Mouse (Mus musculus) limb, embryonic 14.5 days (tissue): ENCODE results near the gene Jakmip3. TPM values are rescaled to one million over a fixed set of nuclear protein-coding genes. Genes with fewer than 3 reads are reported as not detected.

Experiments
- ATAC-seq: fragments of 200-750 bp; cut with Nextera tagmentation; 2 replicates; pipeline ENCODE4 v1.8.0; 2017; ENCODE audit warnings: low read depth, moderate number of reproducible peaks, moderate TSS enrichment; ENCODE audit not compliant: low FRiP score
- DNase-seq: peaks from one replicate; pipeline ENCODE4 v3.0.0-alpha.2; 2015; ENCODE audit warnings: low spot score
- H3K27ac ChIP-seq: fragments of 300-500 bp; sonication (generic); replicated peaks from 2 replicates; pipeline ENCODE4 v1.5.1; 2014; ENCODE audit warnings: low read depth, mild to moderate bottlenecking, low read length, moderate library complexity, mixed read lengths
- H3K27me3 ChIP-seq: fragments of 300-500 bp; sonication (generic); 2 replicates; pipeline ENCODE4 v1.6.1; 2014; ENCODE audit warnings: low read length, mixed read lengths; ENCODE audit not compliant: control insufficient read depth, insufficient read depth
- H3K36me3 ChIP-seq: fragments of 300-500 bp; sonication (generic); 2 replicates; pipeline ENCODE4 v1.6.1; 2014; ENCODE audit warnings: mild to moderate bottlenecking, low read length, moderate library complexity, mixed read lengths; ENCODE audit not compliant: control insufficient read depth, insufficient read depth
- H3K4me1 ChIP-seq: fragments of 300-500 bp; sonication (generic); 2 replicates; pipeline ENCODE4 v1.6.1; 2014; ENCODE audit warnings: antibody characterized with exemption, low read length, mixed read lengths; ENCODE audit not compliant: control insufficient read depth, insufficient read depth
- H3K4me2 ChIP-seq: fragments of 300-500 bp; sonication (generic); replicated peaks from 2 replicates; pipeline ENCODE4 v1.6.1; 2014; ENCODE audit warnings: low read depth, mild to moderate bottlenecking, low read length, moderate library complexity; ENCODE audit not compliant: severe bottlenecking
- H3K4me3 ChIP-seq: fragments of 300-500 bp; sonication (generic); replicated peaks from 2 replicates; pipeline ENCODE4 v1.5.1; 2014; ENCODE audit warnings: low read length
- H3K9ac ChIP-seq: fragments of 300-500 bp; sonication (generic); 2 replicates; pipeline ENCODE4 v1.6.1; 2014; ENCODE audit warnings: mild to moderate bottlenecking, low read depth, low read length, moderate library complexity; ENCODE audit not compliant: severe bottlenecking
- H3K9me3 ChIP-seq: fragments of 300-500 bp; sonication (generic); 2 replicates; pipeline ENCODE4 v1.6.1; 2016; ENCODE audit warnings: low read length; ENCODE audit not compliant: control insufficient read depth
- POLR2A ChIP-seq: fragments of 200-500 bp; IDR thresholded peaks from 2 replicates; pipeline ENCODE4 v1.8.0; 2012; ENCODE audit warnings: inconsistent platforms, mild to moderate bottlenecking, moderate library complexity, borderline replicate concordance; ENCODE audit not compliant: insufficient read depth, insufficient read length; ENCODE audit errors: extremely low read depth
- WGBS: fragments of 180-500 bp; shearing (Covaris S2); extraction: QIAGEN DNeasy Blood & Tissue Kit; methylation state at CpG from one replicate; pipeline ENCODE4 v1.1.7; 2014; 5-methylcytosine and 5-hydroxymethylcytosine counted together
- polyA plus RNA-seq, 2 experiments: library from polyadenylated mRNA; depleted of rRNA in 1 of 2; stranded (reverse) in 1 of 2; unstranded in 1 of 2; fragments of >200 nt; fragmentation: Nextera tagmentation in 1 of 2; extraction: Ambion mirVana in 1 of 2; gene quantifications; 2 replicates each; pipeline versions ENCODE4 v1.2.1 to v1.2.3; 2012 to 2014

The Jakmip3 gene
- polyA plus RNA-seq, 2 experiments = 0.48 to 1.4 TPM

- no peak overlapping the region for H3K4me3 ChIP-seq
- no peak overlapping the region for H3K4me2 ChIP-seq
- no peak for DNase-seq
- ATAC-seq = no peak
- peaks cover 14% of the 10 kb centered on the region for H3K36me3 ChIP-seq
- WGBS = 88% methylated on average over 12 of the region's 12 CpGs
- H3K9me3 ChIP-seq = no peaks in the 10 kb centered on the region
- TF ChIP-seq POLR2A = no peak
- H3K9ac ChIP-seq = no peak overlapping the region
- H3K27me3 ChIP-seq = peaks cover 17% of the 10 kb centered on the region; the same call in 1 of the 2 replicates
- no peak overlapping the region for H3K27ac ChIP-seq
- peaks cover 15% of the 10 kb centered on the region for H3K4me1 ChIP-seq
Measured at GRCm38 (mm10) chr7:139089892-139090874, 149.7 kb downstream of the Jakmip3 start.

DNA sequence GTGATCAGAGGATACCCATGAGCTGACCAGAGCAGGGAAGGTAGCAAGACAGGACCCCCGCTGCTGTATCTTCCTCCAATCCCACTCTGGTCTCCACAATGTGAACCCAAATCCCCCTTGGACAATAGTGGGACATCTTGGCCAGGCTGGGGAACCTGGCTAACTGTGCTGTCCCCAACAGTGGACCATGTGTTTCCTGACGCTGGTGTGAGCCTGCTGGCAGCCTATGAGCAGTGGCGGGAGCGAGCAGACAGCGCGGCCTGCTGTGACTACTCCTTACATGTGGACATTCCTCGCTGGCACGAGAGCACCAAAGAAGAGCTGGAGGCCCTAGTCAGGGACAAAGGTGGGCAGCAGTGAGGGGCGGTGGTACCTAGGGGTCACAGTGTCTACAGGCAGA is 151.2 kb downstream of the Jakmip3 start:
- ATAC-seq (no peak), DNase-seq (no peak)
- H3K4me1 ChIP-seq = peaks cover 13% of the 10 kb centered on the region
- no peak overlapping the region for H3K4me3 ChIP-seq
- H3K4me2 ChIP-seq = no peak overlapping the region
- peaks cover 14% of the 10 kb centered on the region for H3K36me3 ChIP-seq
- no peak for TF ChIP-seq POLR2A
- H3K27ac ChIP-seq = no peak overlapping the region
- no peaks in the 10 kb centered on the region for H3K9me3 ChIP-seq
- H3K27me3 ChIP-seq = 0 out of 2 replicates have a peak, but pooled peaks cover 9% of the 10 kb centered on the region
- no peak overlapping the region for H3K9ac ChIP-seq
- WGBS = 90% methylated on average over 9 of the region's 9 CpGs

GRCm38 (mm10) chr7:139092676-139093075 is 152.1 kb downstream of the Jakmip3 start:
- no peak overlapping the region for H3K4me2 ChIP-seq
- DNase-seq (no peak), ATAC-seq (no peak)
- 96% methylated on average over 5 of the region's 5 CpGs for WGBS
- H3K27ac ChIP-seq = no peak overlapping the region
- H3K4me1 ChIP-seq = peaks cover 5% of the 10 kb centered on the region
- H3K36me3 ChIP-seq = peaks cover 15% of the 10 kb centered on the region
- H3K27me3 ChIP-seq = no peaks in the 10 kb centered on the region
- no peak overlapping the region for H3K9ac ChIP-seq
- H3K9me3 ChIP-seq = no peaks in the 10 kb centered on the region
- no peak overlapping the region for H3K4me3 ChIP-seq
- no peak for TF ChIP-seq POLR2A

DNA sequence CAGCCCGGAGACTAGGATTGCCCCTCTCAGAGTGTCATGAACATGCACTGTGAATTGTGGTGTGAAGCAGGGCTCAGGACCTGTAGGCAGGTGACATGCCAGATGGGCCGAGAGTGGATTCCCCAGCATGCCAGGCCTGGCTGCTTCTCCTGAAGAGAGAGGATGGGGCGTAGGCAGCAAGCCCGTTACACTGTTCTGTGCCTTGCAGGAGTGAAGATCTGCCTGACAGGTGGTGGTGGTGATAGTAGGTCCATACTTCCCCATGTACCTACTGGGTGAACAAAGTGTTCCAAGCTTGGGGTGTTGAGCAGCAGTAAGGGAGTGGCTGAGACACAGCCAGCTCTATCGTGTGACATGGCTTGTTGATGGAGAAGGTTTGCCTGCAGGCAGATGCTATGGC is 152.6 kb downstream of the Jakmip3 start:
- peaks cover under 1% of the 10 kb centered on the region; the same call in 1 of the 2 replicates for H3K4me1 ChIP-seq
- no peak overlapping the region for H3K9ac ChIP-seq
- no peaks in the 10 kb centered on the region for H3K27me3 ChIP-seq
- no peak for TF ChIP-seq POLR2A
- H3K36me3 ChIP-seq = peaks cover 20% of the 10 kb centered on the region
- DNase-seq (no peak), ATAC-seq (no peak)
- no peak overlapping the region for H3K4me2 ChIP-seq
- H3K9me3 ChIP-seq = no peaks in the 10 kb centered on the region
- H3K27ac ChIP-seq = no peak overlapping the region
- H3K4me3 ChIP-seq = no peak overlapping the region
- 86% methylated on average over 5 of the region's 5 CpGs for WGBS

- no peaks in the 10 kb centered on the region for H3K4me1 ChIP-seq
- no peaks in the 10 kb centered on the region for H3K9me3 ChIP-seq
- H3K9ac ChIP-seq = no peak overlapping the region
- WGBS = 81% methylated on average over 7 of the region's 7 CpGs
- H3K27me3 ChIP-seq = no peaks in the 10 kb centered on the region
- TF ChIP-seq POLR2A = no peak
- no peak overlapping the region for H3K27ac ChIP-seq
- peaks cover 21% of the 10 kb centered on the region for H3K36me3 ChIP-seq
- H3K4me2 ChIP-seq = no peak overlapping the region
- DNase-seq (no peak), ATAC-seq (no peak)
- no peak overlapping the region for H3K4me3 ChIP-seq
Measured at GRCm38 (mm10) chr7:139093781-139094180, 153.3 kb downstream of the Jakmip3 start.
